Mouse (Mus musculus): ENCODE results near the gene Ppm1d. TPM values are rescaled to one million over a fixed set of nuclear protein-coding genes. Genes with fewer than 3 reads are reported as not detected.

The Ppm1d gene
- 10 to 100 TPM in 1 of 2 experiments, 1 to 10 TPM in 1; 8.9 to 10.0 TPM for total RNA-seq (2021)
- long read RNA-seq, experiment 1, transcript Ppm1d-201 (6 exons, 2,899 nt) = major isoform, 16 of 17 reads
- long read RNA-seq, experiment 1, partial matches to known transcripts = 1 of 17 reads
- long read RNA-seq, experiment 1, other reads (novel, unspliced or antisense) = 0 of 17 reads
- long read RNA-seq, experiment 2, transcript Ppm1d-201 (6 exons, 2,899 nt) = major isoform, 11 of 12 reads
- long read RNA-seq, experiment 2, partial matches to known transcripts = 0 of 12 reads
- long read RNA-seq, experiment 2, other reads (novel, unspliced or antisense) = 1 of 12 reads

DNA sequence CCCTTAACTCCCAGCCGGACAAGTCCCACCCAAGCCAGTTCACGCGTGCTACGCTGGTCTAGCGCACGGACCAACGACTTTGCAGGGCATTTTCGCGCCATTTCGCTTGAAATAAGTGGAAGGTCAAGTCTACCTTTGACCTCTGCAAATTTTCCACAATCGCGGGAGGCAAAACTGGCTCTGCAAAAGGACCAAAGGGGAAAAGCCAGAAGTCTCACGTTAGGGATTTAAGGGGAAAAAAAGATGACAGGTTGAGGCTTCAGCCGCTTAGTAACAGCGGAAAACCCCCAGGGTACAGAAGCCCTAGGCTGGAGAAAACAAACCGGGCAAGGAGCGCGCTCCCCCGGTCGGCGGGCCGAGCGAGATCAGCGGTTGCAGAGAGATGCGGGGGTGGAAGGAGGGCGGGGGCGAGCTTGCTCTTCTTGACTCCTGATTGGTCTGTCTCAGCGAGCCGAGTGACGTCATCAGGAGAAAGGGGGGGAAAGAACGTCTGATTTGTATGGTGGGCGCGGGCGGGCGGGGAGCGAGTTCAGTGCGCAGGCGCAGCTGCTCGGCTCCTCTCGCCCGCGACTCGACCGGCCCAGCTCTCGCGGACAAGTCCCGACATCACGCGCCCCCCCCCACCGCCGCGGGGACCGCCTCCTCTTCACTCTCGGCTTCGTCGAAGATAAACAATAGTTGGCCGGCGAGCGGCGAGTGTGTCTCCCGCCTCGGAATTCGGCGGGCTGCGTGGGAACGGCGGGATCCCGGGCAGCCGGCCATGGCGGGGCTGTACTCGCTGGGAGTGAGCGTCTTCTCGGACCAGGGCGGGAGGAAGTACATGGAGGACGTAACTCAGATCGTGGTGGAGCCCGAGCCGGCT is at the start of gene Ppm1d:
Gene Ppm1d, plus strand, starts transcription at position 532 of the 862 bp plus-strand sequence.
- peak; percentile 99 for DNase-seq

GRCm38 (mm10) chr11:85264635-85265034 is 46.4 kb upstream of the Ppm1d start:
- no peak for DNase-seq

GRCm38 (mm10) chr11:85267393-85267792 is 43.7 kb upstream of the Ppm1d start:
- no peak for DNase-seq

DNA sequence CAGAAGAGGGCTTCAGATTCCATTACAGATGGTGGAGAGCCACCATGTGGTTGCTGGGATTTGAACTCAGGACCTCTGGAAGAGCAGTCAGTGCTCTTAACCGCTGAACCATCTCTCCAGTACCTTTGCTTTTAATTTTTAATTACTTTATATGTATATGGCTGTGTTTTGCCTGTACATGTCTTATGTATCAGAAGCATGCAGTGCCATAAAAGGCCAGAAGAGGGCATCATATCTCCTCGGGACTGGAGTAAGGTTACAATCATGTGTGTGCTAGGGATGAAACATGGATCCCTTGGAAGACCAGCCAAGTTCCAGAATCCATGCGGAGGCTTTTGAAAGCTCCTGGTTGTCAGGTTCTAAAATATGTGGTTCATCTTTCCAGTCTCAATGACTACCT is 40.4 kb upstream of the Ppm1d start:
- DNase-seq = peak; percentile 27

GRCm38 (mm10) chr11:85273299-85273698 is 37.7 kb upstream of the Ppm1d start:
- no peak for DNase-seq

- DNase-seq = no peak
These were observed 35.9 kb upstream of the Ppm1d start for GRCm38 (mm10) chr11:85275151-85275550.

GRCm38 (mm10) chr11:85277609-85278008 is 33.4 kb upstream of the Ppm1d start:
- no peak for DNase-seq

- DNase-seq = no peak
These were observed 32.9 kb upstream of the Ppm1d start for GRCm38 (mm10) chr11:85278175-85278574.

DNA sequence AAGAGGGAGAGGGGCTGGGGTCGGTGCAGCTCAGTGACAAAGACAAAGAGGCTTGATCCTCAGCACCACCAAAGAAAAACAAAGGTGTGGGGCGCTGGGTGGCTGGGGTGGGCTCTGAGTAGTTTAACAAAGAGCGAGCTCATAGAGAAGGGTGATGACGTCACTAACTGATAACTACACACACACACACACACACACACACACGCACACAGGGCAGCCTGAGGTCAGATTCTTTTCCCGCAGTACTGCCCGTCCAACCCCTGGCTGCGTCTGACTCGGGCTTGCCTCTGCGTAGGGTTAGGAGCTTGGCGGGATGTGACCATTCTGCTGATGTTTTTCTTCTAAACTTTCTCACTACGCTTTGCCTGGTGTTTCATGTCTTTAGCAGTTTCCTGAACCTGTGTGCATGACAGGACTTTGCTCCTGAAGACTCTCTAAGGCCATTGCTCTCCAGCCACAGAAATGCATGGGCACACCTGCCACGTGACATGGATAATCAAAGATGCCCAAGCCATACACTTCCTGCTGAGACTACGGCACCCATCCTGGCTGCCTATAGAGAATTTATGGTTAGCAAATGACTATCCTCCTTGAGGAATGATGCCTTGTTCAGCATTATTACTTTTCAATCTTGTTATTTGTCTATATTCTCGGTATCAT is 29.7 kb upstream of the Ppm1d start:
- no peak for DNase-seq

DNA sequence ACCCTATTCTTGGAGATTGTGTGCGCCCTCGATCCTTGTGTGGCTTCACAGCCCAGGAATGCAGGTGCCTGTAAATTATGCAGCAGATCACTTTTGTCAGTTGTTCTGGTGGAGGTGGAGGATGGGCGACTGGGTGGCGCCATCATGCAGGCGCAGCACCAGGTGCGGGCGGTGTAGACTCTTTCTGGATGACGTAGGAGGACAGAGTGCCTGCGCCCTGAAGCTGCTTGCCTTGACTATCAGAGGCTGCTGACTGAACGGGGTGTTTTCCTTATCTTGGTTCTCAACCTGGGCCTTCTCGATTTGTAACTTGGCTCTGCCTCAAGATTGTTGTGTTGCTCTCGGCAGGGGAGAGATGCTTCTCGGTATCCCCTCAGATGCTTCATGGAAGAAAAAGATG is 13.1 kb upstream of the Ppm1d start:
- DNase-seq = no peak

GRCm38 (mm10) chr11:85299880-85300279 is 11.2 kb upstream of the Ppm1d start:
- DNase-seq = no peak

- no peak for DNase-seq
These were observed 9.9 kb upstream of the Ppm1d start for GRCm38 (mm10) chr11:85301161-85301560.

GRCm38 (mm10) chr11:85301836-85302235 is 9.2 kb upstream of the Ppm1d start:
- DNase-seq = no peak

- DNase-seq = no peak
These were observed 4.3 kb upstream of the Ppm1d start for GRCm38 (mm10) chr11:85306577-85307260.

DNA sequence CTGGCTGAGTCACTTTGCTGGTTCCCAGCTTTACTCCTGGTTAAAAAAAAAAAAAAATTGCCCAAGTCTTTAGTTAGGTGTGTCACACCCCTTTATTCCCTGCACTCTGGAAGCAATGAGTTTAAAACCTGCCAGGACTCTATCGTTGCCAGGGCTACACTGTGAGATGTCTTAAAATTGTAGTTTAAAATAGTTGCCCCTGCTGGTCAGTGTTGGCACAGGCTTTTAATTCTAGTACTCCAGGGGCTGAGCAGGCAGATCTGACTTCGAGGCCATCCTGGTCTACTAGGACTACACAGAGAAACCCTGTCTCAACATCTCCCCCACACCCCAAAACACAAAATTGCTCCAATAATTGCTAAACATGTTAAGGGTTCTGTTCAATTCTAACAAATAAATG is 2.2 kb upstream of the Ppm1d start:
- no peak for DNase-seq

DNA sequence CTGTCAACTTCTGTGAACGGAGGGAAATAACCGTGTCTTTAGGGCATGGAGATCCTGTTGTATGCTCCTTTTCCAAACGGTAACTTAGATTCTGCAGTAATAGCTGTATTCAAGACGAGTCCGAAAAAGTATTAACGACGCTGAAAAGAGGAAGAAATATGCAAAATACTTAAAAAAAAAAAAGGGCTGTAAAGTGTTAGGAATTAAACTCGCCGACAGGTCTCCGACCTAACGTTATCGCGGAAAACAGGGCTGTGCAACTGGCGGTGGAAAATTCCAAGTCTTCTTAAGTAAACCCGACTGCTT is 684 bp upstream of the Ppm1d start:
- DNase-seq = no peak

DNA sequence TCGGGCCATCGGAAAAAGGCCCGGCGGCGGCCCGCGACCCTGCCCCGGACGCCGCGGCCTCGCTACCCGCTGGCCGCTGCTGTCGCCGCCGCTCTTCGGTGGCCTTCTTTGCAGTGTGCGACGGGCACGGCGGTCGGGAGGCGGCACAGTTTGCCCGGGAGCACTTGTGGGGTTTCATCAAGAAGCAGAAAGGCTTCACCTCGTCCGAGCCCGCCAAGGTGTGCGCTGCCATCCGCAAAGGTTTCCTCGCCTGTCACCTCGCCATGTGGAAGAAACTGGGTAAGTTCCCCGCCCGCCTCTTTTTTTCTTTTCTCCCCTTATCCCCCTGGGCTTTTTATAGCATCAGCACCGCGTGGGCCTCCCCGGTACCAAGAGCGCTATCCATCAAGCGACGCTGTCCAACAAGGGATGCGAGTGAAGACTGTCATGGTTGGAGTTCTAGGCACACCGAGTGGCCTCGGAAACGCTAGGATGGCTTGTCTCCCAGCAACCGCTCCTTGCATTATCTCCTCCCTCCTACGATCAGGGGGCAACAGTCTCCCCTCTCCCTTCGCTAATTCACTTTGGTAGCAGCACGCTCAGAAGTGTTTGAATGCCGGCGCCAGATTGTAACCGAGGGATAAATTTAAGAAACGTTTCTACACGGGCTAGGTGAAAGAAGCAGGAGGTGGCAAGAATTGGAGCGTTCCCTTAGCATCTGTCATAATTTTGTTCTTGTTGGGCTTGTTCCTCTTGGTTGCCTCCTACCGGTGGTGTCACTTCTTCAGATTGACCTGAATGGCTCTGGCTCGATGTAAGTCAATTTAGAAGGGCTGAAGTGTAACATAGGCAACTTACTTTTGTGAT is 824 bp downstream of the Ppm1d start:
- DNase-seq = peak; percentile 32

DNA sequence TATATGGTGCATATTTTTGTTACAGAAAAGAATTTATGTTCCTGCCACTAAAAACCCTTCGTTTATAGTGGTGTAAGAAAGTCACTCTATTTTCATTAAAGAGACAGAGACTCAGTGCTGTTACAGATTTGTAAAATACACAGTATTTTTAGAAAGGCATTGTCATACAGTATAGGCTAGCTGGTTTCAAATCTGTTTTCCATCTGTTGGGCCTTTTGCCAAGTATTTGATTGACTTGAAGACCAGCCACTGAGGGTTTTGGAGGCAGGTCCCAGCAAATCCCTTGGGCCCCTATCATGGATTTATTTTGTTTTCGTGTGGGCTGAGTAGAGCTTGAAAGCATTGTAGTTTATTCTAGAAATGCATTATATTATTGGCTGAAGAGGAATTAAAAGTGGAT is 1.8 kb downstream of the Ppm1d start:
- peak; percentile 45 for DNase-seq

DNA sequence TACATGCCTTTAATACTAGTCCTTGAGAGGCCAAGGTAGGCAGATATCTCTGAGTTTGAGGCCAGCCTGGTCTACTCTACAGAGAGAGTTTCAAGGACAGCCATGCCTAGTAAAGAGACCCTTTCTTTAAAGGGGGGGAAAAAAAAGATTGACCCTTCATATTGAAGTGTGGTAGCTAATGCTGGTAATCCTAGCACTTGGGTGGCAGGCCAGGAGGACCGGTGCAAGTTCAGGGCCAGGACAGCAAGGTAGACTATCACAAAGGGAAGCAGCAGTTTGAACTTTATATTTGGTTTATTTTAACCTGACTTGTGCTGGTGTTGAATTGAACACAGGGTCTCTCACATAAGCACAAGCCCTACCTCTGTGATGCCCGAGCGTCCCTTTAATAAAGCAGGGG is 2.3 kb downstream of the Ppm1d start:
- DNase-seq = no peak

GRCm38 (mm10) chr11:85323567-85324330 is 12.7 kb downstream of the Ppm1d start:
- DNase-seq = no peak

DNA sequence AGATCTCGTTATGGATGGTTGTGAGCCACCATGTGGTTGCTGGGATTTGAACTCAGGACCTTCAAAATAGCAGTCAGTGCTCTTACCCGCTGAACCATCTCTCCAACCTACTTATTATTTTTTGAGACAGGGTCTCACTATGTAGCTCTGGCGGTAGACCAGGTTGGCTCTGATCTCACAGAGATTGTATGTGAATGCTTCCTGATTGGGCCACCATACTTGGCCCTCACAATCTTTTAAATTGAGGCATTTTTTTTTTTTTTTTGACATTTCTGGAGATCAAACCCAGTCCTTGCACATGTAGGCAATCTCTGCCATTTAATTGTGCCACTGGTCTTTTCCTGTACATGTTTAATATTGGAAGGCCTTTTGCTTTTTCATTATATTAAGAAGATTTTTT is 17.7 kb downstream of the Ppm1d start:
- DNase-seq = no peak
